Mouse (Mus musculus) liver, adult 2 months (tissue): ENCODE measurements around the gene Hivep2.

ENCODE experiments used
- CTCF ChIP-seq: fragments of 200-500 bp; IDR thresholded peaks from 2 replicates; pipeline ENCODE4 v1.5.1; 2011; ENCODE audit warnings: low read depth, low read length, control low read depth
- POLR2A ChIP-seq: fragments of 200-500 bp; IDR thresholded peaks from 2 replicates; pipeline ENCODE4 v1.6.1; 2011; ENCODE audit warnings: low read length, control low read depth; ENCODE audit not compliant: insufficient read depth; ENCODE audit errors: extremely low read depth

GRCm38 (mm10) chr10:14196785-14197184 is 230.9 kb downstream of the Hivep2 start:
- TF ChIP-seq CTCF (no peak), POLR2A (no peak)
